Mouse (Mus musculus) left cerebral cortex, adult 9 months (tissue): ENCODE data around the gene Cpt1b.
"Not testable (repeated sequence)": the region's sequence is repeated elsewhere in the genome, so short reads cannot be mapped to it uniquely, and the experiment has no call there.

Source experiments
- DNase-seq, 2 experiments: peaks; one replicate each; pipeline ENCODE4 v3.0.0; 2022; ENCODE audit warnings: low spot score in 2 of 2

Cpt1b gene

GRCm38 (mm10) chr15:89432946-89433345 lies 7.3 kb upstream of the Cpt1b start:
- no peak for DNase-seq

GRCm38 (mm10) chr15:89431806-89432205 lies 6.1 kb upstream of the Cpt1b start:
- no peak for DNase-seq

GRCm38 (mm10) chr15:89431271-89431670 lies 5.6 kb upstream of the Cpt1b start:
- DNase-seq: no peak

DNA sequence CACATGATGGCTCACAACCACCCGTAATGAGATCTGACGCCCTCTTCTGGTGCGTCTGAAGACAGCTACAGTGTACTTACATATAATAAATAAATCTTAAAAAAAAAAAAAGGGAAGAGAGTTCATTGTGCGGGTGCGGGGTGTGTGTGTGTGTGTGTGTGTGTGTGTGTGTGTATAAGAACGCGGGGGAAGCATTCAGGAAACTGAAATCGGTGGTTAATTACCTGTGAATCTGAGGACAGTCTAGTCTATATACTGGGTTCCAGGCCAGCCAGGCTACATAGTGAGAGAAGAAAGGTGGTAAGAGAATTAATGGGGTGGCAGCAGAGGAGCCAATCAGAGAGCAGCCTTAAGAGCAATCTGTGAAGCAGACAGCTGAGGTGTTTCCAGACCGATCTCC lies 5.1 kb upstream of the Cpt1b start:
- not testable (repeated sequence) for DNase-seq

DNA sequence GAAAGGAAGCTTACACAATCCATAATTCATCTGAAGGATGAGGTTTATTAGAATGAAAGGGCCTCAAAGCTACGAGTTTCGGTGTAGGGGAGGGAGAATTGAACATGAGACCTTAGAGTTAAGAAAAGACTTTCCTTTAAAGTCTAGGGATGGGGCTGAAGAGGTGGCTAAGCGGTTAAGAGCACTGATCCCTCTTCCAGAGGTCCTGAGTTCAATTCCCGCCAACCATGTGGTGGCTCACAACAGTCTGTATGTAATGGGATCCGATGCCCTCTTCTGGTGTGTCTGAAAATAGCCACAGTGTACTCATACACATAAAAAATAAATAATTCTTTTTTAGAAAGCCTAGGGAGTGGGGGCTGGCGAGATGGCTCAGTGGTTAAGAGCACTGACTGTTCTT lies 4.7 kb upstream of the Cpt1b start:
- DNase-seq: no peak

- DNase-seq: peak; percentile 88 to 97
Measured at GRCm38 (mm10) chr15:89429352-89430221, 3.9 kb upstream of the Cpt1b start, which contains the start of the genes C730034F03Rik, Gm44502 and Chkb. TSS of gene C730034F03Rik (plus strand) at chr15:89429589. TSS of gene Gm44502 (minus strand) at chr15:89429696. TSS of gene Chkb (minus strand) at chr15:89429908.

- no peak for DNase-seq
Measured at GRCm38 (mm10) chr15:89428821-89429351, 3.2 kb upstream of the Cpt1b start.

GRCm38 (mm10) chr15:89428136-89428790 lies 2.6 kb upstream of the Cpt1b start:
- DNase-seq: no peak

- no peak for DNase-seq
Measured at GRCm38 (mm10) chr15:89426716-89427115, 1.1 kb upstream of the Cpt1b start.

GRCm38 (mm10) chr15:89424621-89425020 lies 1.0 kb downstream of the Cpt1b start:
- DNase-seq: no peak

DNA sequence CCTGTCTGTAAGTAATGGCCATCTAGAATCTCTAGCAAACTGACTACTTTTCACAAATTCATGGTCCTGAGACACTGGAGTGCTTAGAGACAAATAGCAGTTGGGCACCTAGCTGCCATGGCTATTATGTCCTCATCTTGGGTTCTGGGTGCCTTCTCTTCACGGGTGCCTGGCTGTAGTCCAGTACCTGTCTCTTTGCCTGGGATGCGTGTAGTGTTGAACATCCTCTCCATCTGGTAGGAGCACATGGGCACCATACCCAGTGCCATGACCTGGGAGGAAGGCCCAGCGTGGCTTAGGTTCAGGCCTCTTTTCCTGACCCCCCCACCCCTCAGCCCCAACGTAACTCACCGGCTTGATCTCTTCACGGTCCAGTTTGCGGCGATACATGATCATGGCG lies 3.7 kb downstream of the Cpt1b start:
- DNase-seq: no peak

GRCm38 (mm10) chr15:89415282-89415681 lies 10.4 kb downstream of the Cpt1b start:
- no peak for DNase-seq

GRCm38 (mm10) chr15:89410118-89410517 lies 15.5 kb downstream of the Cpt1b start, which contains the start of gene Syce3:
TSS of gene Syce3 (minus strand) at chr15:89410503.
- DNase-seq: no peak

DNA sequence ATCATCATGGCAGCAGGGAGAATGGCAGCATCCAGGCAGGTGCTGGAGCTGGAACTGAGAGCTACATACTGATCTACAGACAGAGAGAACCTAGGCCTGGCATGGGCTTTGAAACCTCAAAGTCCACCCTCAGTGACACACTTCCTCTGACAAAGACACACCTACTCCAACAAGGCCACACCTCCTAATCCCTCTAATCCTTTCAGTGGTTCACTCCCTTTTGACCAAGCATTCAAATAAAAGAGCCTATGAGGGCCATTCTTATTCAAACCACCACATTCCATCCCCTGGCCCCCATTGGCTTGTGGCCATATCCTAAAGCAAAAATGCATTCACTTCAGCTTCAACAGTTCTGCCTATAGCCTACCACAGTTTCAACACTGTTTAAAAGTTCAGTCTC lies 19.0 kb downstream of the Cpt1b start:
- DNase-seq: no peak

DNA sequence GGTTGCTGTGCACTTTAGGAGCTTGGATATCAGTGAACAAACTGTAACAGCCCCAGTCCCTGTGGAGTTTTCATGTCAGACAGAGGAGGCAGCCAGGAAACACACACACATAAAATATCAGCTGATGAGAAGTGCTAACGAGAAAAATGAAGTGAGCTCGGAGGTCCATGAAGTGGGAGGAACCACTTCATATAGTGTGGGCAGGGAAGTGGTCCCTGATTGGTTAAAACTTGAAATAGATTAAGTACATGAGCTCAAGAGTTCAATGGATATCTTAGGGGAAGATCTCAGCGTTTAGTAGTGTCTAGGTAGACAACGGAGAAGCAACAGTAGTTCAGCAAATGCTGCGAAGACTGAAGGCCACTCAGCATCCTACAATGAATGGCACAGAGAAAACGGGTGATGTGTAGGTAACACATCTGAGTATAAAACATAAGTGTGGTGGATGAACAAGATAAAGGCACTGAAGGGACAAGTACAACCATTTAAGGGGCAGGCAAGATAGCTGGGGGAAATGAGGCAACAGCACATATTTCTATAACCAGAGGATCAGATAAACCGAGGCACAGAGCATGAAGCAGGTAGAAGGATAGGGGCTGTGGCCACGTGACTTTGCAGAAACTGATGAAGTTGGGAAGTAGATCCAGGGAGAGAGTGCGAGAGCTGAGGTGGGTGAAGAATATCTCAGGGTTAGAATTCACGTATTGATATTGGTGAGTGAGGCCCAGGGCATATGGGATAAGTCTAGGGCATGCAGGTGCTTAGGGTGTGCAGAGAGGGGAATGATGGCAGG lies 20.6 kb downstream of the Cpt1b start:
- DNase-seq: no peak

- no peak for DNase-seq
Measured at GRCm38 (mm10) chr15:89402471-89402870, 23.2 kb downstream of the Cpt1b start.

DNA sequence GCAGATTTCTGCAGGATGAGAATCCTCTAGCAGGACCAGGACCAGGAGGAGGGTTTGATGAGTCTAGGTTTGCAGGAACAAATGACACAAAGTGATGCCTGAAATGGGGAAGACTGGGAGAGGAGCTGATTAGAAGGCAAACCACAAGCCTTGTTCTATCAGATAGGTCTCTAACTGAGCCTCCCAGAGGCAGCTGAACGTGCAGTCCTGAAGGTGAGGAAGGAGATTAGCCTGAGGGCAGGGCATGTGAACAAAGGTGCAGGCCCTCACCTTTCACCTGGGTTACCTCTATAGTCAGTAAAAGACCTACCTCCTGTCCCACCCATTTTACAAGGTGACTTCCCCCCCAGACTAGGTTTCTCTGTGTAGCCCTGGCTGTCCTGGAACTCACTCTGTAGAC lies 25.9 kb downstream of the Cpt1b start:
- DNase-seq: no peak

- no peak for DNase-seq
Measured at GRCm38 (mm10) chr15:89398146-89398545, 27.5 kb downstream of the Cpt1b start.

GRCm38 (mm10) chr15:89396883-89397282 lies 28.8 kb downstream of the Cpt1b start:
- no peak for DNase-seq

DNA sequence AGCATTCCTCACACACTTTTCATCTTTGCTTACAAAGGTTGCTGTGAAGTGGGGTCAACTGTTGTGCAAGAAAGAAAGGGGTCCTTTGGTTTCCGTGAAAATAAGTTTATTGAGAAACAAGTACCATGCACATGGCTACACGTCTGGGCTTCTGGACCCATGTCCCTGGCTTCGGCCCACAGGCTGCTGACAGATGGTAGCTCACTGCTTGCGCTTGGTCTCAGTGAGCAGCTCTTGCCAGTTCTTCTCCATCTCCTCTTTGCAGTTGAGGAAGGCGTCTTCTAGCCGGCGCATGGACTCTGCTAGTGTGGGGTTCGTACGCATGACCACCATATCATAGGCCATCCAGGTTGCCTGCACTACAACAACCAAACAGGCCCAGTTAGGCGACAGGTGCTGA lies 35.6 kb downstream of the Cpt1b start:
- DNase-seq: no peak

DNA sequence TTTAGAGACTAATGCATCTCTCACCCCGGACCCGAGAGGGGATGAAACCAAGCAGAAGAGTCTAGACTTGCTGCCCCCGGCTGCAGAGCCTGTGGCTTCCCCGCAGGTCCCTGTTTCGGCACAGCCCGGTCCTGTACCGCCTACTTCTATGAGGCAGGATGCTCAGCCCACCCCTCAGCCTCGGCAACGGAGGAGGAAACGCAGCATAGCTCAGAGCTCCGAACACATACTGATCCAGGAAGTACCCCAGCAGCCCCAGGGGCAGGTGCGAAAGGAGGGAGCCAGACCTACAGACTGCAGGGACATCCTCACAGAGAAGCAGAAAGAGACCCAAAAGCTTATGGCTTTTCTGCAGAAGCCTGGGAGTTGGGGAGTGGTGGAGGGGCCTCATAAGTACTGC lies 38.5 kb downstream of the Cpt1b start:
- no peak for DNase-seq

DNA sequence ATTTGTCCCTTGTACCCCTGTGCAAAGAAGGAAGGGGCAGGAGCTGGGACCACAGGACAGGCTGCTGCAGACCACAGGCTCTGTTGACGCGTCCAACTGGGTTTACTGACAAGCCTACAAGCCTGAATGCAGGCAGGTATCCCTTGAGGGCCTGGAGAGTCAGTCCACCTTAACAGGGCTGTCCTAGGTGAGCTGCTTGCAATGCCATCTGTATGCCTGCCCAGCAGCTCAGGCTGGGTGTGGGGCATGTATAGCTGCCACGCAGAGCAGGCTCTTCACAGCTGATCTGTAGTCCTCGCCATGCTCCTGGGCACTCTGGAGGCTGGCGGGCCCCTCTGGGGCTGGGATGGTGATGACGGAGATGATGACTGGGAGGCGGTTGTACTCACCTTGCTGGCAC lies 41.0 kb downstream of the Cpt1b start, which contains the start of gene Klhdc7b:
Klhdc7b (plus strand) TSS at position 301 of the 400 bp plus-strand sequence.
- DNase-seq: no peak
